Mouse (Mus musculus): Measurements from ENCODE around the gene Fkbp15.

DNA sequence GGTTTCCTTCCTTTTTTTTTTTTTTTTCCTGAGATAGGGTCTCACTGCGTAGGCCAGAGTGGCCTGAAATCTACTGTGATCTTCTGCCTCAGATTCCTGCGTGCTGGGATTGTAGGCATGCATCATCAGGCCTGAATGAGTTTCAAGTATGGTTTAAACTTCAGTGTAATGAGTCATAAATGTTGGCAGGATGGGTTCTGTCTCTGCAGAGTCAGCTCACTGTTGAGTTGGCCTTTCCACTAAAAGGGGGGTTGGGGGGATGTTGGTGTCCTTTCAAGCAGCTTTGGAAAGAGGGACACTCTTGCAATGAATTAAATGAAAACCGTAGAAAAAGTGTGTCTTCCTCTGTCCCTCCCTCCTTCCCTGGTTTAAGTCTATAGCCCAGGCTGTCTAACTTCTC lies 38.6 kb upstream of the Fkbp15 start:
- TF ChIP-seq POLR2A (IDR thresholded peaks at IDR 0.05; ENCODE audit: insufficient read depth, low read length) = no peak
- TF ChIP-seq CTCF (IDR thresholded peaks at IDR 0.05; ENCODE audit: low read depth, low read length) = no peak
